In genomic region chr3:101377256-101378024, GRCm38 (mm10) we compare ENCODE assay signal across 8 mouse cellular contexts. TPM values are rescaled to one million over a fixed set of nuclear protein-coding genes. Genes with fewer than 3 reads are reported as not detected.
A peak's percentile ranks its signal among the peaks of the same experiment; 100 is the strongest.
DNase-seq lines count a peak whose midpoint lies in the region; ATAC-seq lines count a peak whose summit lies in the region.

No protein-coding gene starts in this region.

- H3K36me3 ChIP-seq in hindbrain, embryonic 15.5 days, result no peaks in the 10 kb centered on the region
- no peaks in the 10 kb centered on the region for H3K36me3 ChIP-seq in midbrain, embryonic 11.5 days (ENCODE audit: control insufficient read depth, insufficient read depth, low read length)

- intact Hi-C loops in left cerebral cortex, postnatal 14 days (cut with DNase I), result loop anchor here (5.0 kb wide), 1 partner anchor 85 kb away; no protein-coding TSS in a partner anchor

- ATAC-seq in cerebellum, adult (ENCODE audit: insufficient number of reproducible peaks, low FRiP score, low TSS enrichment), result no peak
- peak; percentile 9 for ATAC-seq in hindbrain, embryonic 15.5 days (ENCODE audit: low FRiP score, low read depth)
- 0 out of 2 replicates have a peak, but pooled peaks have one; percentile 1 for ATAC-seq in midbrain, embryonic 11.5 days (ENCODE audit: low FRiP score)
- no peak for ATAC-seq in frontal cortex, adult (ENCODE audit: low TSS enrichment)

- H3K27me3 ChIP-seq in hindbrain, embryonic 15.5 days, result no peaks in the 10 kb centered on the region
- no peaks in the 10 kb centered on the region for H3K27me3 ChIP-seq in midbrain, embryonic 11.5 days (ENCODE audit: control insufficient read depth, insufficient read depth, low read length)

- peak overlapping the region; percentile 90 for H3K9ac ChIP-seq in hindbrain, embryonic 15.5 days
- H3K9ac ChIP-seq in midbrain, embryonic 11.5 days (ENCODE audit: low read length), result peak overlapping the region; percentile 85

- H3K9me3 ChIP-seq in hindbrain, embryonic 15.5 days, result no peaks in the 10 kb centered on the region
- no peaks in the 10 kb centered on the region for H3K9me3 ChIP-seq in midbrain, embryonic 11.5 days (ENCODE audit: control insufficient read depth, low read length)

- H3K4me1 ChIP-seq in hindbrain, embryonic 15.5 days (replicated peaks), result peaks cover 43% of the 10 kb centered on the region
- H3K4me1 ChIP-seq in midbrain, embryonic 11.5 days (ENCODE audit: control insufficient read depth, insufficient read depth, low read length), result peaks cover 30% of the 10 kb centered on the region

- under 1% methylated on average over 55 of the region's 62 CpGs for WGBS in hindbrain, embryonic 15.5 days
- WGBS in midbrain, embryonic 11.5 days, result under 1% methylated on average over 58 of the region's 62 CpGs

- DNase-seq in cerebellum, adult 9-11 months, result peak; percentile 14
- DNase-seq in thymus, adult 18-20 months, result peak; percentile 21 to 22
- no peak for DNase-seq in thymus, postnatal 25 days
- peak; percentile 95 for DNase-seq in midbrain, embryonic 11.5 days (ENCODE audit: low spot score, missing footprints)
- no peak for DNase-seq in left cerebral cortex, postnatal 14 days (ENCODE audit: low spot score in 2 of 2)

- H3K4me2 ChIP-seq in hindbrain, embryonic 15.5 days, result peak overlapping the region; percentile 89
- peak overlapping the region; percentile 98 for H3K4me2 ChIP-seq in midbrain, embryonic 11.5 days

- H3K4me3 ChIP-seq in hindbrain, embryonic 15.5 days, result peak overlapping the region; percentile 92
- H3K4me3 ChIP-seq in midbrain, embryonic 11.5 days (ENCODE audit: low read depth, low read length), result peak overlapping the region; percentile 82

- peak overlapping the region; percentile 77 for H3K27ac ChIP-seq in hindbrain, embryonic 15.5 days (replicated peaks)
- no peak overlapping the region for H3K27ac ChIP-seq in midbrain, embryonic 11.5 days (ENCODE audit: low read depth, low read length)

RNA-seq across cellular contexts. Expression of gene Igsf3, which starts 0.6 kb away (rescaled TPM):
- 80.2 and 90.6 TPM in 2 replicates for polyA plus RNA-seq in hindbrain, embryonic 15.5 days (2015; fragmentation: Nextera tagmentation; extraction: Ambion mirVana)
- polyA plus RNA-seq in midbrain, embryonic 11.5 days (2014; fragmentation: Nextera tagmentation; extraction: Ambion mirVana), result 19.8 and 20.8 TPM in 2 replicates
- total RNA-seq in left cerebral cortex, postnatal 14 days (2021), result 10 to 100 TPM; 26.5 to 28.2 TPM

Comparison
In these comparisons a context has a peak if more than half of its experiments do, and no peak if none do; other contexts are left out.
1. DNase-seq: peak in cerebellum, adult 9-11 months (single experiment), thymus, adult 18-20 months (2 of 2) and midbrain, embryonic 11.5 days (single experiment); none in thymus, postnatal 25 days (single experiment) and left cerebral cortex, postnatal 14 days (0 of 2).
2. ATAC-seq: peak in hindbrain, embryonic 15.5 days (single experiment) and midbrain, embryonic 11.5 days (single experiment); none in cerebellum, adult (single experiment) and frontal cortex, adult (single experiment).